Mouse (Mus musculus) gastrocnemius, postnatal 10 days (tissue): ENCODE measurements around the gene Hcst. TPM values are rescaled to one million over a fixed set of nuclear protein-coding genes. Genes with fewer than 3 reads are reported as not detected.

Experiments
- DNase-seq: peaks from one replicate; pipeline ENCODE4 v3.0.0; 2021; ENCODE audit warnings: mixed read lengths
- long read RNA-seq, 2 experiments: library from polyadenylated mRNA; stranded (forward); transcript quantifications; one replicate each; pipeline ENCODE4 v2.0.0; 2021
- total RNA-seq, 2 experiments: library from RNA; stranded (reverse); gene quantifications; 2 replicates each; pipeline ENCODE4 v1.2.3; 2021

Gene Hcst
- under 1 TPM; 0.66 to 0.72 TPM for total RNA-seq
- long read RNA-seq, experiment 1: 0 reads
- long read RNA-seq, experiment 2: 0 reads

DNA sequence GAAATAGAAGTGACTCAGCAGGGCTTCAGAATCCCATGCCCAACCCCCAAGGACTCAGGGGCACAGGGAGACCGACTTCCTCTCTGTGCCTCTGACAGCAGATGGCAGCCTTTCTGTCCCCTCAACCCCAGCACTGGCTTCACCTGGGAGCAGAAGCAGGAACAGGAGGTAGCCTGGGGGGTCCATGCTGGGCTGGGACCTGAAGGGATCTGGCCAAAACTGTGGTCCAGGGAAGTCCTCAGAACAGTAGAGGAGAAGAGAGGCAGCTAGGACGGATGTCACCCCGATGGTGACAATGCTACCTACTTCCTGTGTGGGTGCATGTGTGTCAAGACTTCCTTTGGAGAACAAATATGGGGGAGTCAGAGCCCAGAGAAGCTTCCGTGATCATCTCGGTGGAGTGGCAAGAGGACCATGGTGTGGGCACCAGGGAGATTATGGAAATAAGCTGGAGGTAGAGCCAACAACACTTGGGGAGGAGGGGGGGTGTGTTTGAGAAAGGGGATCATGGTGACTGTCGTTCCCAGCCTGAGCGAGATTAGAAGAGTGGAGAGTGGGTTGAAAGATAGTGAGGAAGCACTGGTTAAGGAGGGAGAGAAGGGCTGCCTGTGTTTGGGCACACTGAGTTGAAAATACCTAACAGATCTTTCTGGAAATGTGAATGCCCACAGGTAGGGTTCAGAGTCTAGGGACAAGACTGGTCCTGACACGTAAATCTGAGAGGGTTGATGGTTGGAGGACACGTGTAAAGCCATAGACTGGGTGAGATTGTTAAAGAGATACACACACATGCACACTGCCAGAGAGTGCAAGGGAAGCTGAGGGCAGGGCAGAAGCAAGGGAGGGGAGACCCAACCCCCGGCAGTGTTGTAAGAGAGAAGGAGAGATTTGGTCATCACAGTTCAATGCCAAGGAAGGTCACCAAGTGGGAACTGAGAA lies at the start of gene Hcst:
Hcst (minus strand) TSS at position 294 of the 939 bp plus-strand sequence.
- no peak for DNase-seq

DNA sequence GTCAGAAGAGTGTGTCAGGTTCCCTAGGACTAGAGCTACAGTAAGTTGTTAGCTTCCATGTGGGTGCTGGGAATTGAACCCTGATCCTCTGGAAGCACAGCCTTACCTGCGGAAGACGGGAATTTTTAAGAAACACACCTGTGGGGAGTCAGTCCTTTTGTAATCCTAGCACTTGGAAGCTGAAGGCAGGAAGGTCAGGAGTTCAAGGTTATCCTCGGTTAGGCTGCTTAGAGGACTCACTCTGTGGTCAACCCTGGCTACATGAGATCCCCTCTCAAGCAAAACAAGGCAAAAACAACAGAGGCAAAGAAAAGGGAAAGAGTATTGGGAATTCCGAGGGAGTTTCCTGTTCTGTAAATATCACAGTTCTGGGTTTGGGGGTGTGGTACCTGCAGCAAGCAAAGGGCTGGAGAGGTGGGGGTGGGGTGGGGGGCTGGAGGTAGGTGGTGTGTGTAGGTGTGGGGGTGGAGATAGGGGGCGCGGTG lies 45.2 kb upstream of the Hcst start:
- DNase-seq: no peak

DNA sequence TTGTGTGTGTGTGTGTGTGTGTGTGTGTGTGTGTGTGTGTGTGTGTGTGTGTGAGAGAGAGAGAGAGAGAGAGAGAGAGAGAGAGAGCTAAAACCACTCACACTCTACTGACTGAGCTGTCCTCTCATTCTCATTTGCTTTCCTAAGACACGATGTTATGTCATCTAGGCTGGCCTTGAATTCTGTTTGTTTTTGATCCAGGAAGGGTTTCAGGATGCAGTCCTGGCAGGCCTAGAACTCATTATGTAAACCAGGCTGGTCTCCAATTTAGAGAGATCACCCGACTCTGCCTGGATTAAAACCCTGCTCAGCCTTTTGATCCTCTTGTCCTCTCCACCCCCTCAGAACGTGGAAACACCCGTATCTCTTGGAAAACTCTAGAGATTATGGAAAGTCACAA lies 44.3 kb upstream of the Hcst start:
- no peak for DNase-seq

DNA sequence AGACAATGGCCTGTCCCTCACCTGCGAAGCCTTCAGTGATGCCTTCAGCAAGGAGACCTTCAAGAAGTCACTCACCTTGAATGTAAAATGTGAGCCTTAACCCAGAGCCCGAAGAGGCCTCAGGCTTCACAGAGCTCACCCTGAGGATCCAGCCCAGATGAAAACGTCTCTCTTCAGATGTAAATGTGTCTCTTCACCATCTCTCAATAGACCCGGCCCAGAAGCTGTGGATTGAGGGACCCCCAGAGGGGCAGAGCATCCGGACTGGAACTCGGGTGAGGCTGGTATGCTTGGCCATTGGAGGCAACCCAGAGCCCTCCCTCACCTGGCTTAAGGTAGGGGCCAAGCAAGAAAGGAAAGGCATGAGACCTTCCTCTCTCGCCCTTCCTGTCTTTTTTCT lies 43.9 kb upstream of the Hcst start:
- DNase-seq: no peak

DNA sequence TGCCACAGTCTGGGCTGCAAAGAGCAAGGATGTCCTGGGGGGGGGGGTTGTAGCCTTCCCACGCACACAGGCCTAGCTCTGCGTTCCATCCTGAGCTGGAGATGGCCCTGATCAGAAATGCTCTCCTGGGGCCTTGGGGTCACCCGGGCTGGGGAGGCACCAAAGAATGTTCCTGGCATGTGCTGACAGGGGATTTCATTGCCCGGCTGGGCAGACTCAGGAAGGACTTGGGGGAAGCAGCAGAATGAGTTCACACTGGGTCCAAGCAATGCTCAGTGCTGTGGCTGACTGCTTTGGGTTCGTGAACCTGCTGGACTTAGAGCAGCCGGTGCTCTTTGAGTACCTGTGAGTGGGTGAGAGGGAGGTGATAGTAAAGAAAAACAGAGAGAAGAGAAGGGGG lies 39.8 kb upstream of the Hcst start:
- no peak for DNase-seq

DNA sequence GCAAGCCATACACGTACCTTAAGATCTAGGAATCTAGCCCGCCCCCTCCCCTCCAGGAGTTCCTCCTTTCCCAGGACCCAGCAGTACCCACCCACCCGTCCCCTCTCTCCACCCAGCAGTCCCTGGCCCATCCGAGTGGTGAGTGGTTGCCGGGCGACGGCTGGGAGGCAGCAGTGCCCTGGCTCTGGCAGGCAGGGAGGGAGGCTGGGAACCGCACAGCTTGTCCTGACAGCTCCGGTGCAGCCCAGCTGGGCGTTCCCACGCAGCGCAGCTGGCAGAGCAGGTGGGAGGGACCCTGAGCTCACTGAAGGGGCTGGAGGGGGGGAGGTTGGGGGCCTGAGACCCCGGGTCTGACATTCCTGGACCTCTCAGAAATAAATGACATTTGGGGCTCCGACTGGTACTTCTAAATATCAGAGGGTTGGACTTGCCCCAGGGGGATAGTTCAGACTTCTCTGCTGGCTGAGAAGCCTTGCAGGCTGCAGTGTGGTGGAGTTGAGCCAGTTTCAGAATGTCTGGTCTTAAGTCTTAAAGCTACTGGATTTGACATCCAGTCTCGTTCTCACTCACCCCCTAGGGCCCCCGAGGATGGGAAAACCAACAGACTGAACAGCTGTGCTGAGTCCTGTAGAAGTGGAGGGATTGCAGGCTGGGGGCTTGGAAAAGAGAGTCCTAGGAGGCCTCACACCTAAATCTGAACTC lies 38.1 kb upstream of the Hcst start, which contains the start of the genes Kirrel2 and Nphs1:
Kirrel2 (minus strand) TSS at position 62 of the 702 bp plus-strand sequence.
Nphs1 (plus strand) TSS at position 687 of the 702 bp plus-strand sequence.
- no peak for DNase-seq

DNA sequence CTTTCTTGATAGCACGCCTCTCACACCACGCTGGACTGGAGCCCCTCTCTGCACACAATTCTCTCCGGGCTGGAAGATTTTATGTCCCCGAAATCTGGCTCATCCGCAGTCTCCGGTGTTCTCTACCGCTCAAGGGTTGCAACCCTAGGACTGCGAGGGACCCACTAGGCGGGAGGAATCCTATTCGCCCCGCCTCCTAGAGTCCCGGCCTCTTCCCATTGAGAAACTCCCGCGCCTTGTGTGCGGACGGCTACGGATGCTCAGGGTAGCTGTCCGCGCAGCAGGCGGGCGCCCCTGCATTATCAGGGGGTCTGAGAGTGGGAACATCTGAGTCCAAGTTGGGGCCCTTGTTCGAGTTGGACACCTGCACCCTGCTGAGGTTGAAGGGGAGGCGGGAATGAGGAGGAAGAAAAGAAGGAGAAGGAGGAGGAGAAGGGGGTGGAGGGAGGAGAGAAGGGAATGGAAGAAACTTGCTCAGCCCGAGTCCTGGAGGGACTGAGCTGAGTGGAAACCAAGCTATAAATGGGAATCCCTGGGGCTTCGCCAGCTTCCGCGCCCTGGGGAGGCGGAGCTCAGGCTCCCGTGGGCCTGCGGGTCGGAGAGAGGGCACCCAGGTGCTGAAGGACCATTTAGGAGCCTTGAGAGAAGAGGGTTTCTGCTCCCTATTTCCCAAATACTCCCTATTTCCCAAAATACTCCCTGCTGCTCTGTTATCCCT lies 37.4 kb upstream of the Hcst start:
- DNase-seq: no peak

DNA sequence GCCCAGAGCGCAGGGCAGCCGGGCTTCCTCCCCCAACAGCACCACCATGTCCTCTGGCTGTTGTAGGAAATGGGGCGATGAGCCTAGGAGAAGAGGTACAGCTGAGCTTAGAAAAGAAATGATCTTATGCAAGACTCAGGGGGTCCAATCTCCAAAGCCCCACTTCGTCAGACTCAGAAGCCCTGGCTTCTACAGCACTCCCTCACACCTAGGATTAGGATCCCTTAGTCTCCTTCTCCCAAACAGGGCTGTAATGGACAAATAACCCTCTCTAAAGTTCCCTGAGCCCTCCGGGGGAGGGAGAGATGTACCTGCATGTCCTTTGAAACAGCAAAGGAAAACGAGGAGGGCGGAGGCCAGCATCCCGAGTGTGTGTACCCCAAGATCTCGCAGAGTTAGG lies 36.8 kb upstream of the Hcst start:
- DNase-seq: no peak

DNA sequence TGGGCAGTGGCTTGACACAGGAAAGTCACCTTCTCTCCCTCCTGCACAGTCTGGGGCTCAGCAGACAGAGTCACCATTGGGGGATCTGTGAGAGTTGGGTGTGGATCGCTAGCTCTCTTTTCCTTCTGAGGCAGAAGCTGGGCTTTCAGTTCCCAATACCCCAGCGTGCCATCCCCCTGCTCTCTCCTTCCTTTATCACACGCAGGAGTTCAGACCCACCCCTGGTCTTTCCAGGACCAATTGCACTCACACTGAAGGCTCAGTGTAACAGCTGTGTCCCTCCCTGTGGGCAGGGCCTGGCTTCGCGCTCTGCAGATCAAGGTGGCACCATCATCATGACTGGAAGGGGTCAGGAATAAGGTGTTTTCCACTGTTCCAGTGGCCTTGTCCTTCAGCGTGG lies 34.6 kb upstream of the Hcst start:
- DNase-seq: no peak

DNA sequence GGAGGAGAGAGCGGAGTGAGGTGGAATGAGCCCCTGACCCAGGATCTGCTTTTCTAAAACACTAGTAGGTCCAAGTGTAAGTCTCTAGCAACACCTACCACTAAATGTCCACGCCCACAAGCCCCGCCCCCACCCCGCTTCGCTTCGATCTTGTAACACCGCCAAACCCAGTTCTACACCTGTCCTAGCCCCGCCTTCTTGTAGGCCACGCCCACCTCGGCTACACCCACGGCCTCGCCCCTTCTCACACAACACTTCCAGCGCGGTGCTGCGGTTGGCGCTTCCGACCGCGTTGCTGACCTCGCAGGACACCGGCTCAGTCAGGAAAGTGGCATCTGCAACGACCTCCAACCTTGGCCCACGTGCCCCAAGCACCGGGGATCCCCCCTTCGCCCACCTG lies 34.1 kb upstream of the Hcst start:
- no peak for DNase-seq

DNA sequence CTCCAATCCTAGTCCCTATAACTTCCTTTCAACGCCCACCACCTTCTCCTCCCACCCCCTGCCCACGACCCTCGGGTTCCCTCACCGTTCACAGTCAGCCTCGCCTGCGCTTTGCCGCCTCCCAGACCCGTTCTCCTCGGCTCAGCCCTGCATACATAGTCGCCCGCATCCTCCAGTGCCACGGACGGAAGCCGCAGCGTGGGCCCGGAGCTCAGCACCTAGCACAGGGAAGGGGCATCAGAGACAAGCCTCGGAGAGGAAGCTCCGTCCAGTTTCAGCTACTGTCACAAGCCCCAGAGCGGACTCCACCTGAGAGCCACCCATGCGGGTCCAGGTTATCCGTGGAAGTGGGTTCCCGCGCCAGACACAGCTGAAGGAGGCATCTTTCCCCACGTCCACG lies 33.7 kb upstream of the Hcst start:
- DNase-seq: no peak

DNA sequence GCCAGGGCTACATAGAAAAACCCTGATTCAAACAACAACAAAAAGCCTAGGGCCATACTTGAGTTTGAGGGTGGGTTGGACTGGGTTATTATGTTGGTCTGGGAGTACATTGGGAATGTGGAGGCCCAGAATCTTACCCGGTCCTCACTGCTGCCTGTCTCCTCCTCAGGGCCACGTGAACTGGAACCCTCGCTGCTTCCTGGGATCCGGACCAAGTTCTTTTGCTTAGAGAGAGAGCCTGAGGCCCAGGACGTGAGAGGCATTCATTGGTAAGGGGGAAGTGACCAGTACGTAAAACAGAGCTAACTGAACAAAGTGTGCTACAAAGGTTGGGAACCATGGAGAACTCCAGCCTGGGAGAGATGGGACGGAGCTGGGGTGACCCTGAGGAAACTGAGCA lies 30.6 kb upstream of the Hcst start:
- DNase-seq: no peak

DNA sequence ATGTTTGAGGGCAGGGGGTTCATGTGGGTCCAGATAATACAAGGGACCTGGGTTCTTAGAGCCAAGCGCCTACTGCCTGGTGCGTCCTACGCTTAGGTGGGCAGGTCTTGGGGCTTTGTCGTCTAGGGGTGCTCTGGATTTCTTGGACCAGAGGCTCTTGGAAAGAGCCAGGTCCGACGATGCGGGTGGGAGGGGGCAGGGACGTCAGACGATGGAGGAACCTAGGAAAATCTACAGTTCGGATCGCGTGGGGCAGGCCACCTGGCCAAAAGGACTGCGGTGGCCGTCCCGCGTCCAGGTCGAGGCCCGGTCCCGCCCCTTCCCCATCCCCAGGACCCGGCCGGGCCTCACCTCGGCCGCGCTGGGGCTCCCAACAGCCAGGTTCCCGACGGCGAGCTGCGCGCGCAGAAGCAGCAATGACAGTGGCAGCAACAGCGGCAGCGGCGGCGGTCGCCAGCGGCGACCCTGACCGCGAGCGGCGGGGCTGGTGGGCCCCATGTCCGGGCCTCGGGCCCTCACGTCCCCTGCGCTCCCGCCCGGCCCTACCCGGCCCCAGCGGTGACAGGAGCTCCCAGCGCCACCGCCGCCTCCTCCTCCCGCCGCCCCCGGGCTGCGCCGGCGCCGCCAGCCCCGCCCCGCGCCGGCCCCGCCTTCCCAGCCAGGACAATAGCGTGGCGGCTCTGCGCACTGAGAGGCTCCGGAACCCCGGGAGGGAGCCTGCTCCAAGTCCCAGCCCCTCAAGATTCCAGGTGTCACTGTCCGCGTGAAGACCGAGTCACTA lies 25.5 kb upstream of the Hcst start, which contains the start of gene Aplp1:
Aplp1 (minus strand) TSS at position 565 of the 781 bp plus-strand sequence.
- peak; percentile 45 for DNase-seq

DNA sequence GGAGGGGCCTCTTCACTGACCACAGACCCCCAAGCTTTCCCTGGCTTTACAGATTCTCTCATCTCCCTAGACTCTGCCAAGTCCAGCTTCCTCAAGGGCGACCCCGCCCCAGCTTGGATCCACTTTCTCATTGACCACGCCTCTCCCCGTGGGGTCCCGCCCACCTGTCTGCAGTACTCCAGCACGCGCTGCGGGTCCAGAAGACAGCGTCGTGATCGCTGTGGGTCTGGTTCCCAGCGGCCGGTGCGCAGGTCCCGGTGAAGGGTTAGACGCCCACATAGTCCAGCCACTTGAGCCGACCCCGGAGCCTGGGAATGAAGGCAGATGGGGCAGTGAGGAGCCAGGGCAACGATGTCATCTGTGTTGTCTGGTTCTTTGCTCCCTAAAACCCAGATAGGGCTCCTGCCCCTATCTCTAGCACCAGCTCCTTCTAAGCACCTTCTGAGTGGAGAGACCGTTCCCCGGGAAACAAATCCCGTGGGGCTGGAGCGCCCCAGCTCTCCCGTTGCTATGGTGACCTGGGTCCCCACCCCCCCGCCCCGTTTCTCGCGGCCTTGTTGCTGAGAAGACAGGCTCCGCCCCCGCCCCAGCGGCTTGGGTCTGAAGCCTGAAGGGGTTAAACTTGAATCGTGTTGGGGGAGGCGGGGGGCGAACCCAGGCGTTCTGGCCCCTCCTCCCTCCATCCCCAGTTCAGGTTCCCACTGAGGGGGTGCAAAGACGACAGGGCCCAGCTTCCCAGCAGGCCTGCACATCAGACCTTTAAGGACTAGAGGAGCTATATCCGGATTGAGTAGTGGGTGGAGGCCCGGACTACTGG lies 24.7 kb upstream of the Hcst start:
- DNase-seq: no peak

DNA sequence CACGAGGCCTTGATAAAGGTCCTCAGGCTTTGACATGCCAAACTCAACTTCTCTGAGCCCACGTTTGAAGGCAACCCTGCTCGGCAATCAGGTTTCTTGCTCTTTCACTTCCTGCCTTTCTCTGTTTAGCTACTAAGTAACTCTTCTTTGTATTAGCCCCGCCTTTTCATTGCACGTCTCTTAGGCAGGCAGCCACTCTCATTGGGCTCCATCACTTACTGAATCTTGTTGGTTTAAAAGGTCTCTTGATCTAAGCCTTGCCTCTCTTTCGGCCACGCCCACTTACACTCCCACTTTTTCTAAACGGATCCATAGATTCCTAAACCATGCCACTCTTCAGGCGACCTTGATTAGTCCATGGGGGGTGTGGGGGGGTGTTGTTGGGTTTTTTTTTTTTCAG lies 24.0 kb upstream of the Hcst start:
- DNase-seq: no peak

DNA sequence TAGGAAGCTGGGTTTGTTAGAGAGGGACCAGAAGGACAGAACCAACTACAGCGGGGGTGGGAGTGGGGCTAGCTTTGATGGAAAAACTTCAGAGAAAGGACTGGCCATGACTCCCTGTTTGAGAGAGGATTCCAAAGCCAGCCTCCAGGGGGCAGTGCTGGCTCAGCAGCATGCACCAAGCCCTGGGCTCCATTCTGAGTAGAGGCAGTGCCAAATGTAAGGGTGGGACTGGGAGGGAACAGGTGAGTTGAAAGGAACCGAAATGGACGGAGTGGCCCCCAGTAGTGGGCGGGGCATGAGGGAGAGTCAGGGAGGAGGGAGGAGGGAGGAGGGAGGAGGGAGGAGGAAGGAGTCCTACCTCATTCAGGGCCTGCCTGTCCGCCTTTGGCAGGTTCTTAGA lies 21.0 kb upstream of the Hcst start:
- DNase-seq: peak; percentile 44

DNA sequence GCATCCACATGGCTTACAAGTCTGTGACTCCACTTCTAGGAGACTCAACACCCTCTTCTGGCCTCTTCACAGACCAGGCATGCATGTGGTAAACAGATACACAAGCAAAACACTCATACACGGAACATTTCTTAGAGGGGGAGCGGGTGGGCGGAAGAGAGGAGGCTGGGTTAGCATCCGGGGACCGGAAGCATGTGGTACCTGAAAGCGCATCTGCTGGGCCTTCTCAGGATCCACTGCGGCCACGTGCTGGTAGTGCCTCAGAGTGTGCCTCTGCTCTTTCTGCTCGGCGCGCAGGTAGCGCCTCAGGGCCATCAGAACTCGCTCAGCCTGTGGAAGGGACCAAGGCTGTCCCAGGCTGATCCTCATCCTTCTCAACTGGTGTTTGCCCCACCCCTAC lies 20.1 kb upstream of the Hcst start:
- no peak for DNase-seq

DNA sequence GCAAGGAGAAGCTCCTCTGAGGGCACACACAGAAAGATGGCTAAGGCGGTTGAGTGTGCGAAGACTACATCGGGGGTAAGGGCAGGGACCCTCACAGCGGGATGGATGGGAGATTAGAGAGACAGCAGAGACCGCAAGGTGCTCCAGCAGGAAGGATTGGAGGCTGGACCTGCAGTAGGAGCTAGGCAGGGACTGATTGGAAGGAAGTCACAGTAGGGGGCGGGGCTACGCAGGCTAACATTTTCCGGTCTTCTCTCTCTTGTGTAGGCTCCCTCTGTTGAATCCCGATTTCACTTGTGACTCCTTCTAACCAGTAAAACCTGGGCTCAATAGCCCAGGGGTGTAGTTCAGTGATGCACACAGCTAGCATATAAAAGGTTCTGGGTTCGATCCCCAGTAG lies 17.2 kb upstream of the Hcst start:
- no peak for DNase-seq

DNA sequence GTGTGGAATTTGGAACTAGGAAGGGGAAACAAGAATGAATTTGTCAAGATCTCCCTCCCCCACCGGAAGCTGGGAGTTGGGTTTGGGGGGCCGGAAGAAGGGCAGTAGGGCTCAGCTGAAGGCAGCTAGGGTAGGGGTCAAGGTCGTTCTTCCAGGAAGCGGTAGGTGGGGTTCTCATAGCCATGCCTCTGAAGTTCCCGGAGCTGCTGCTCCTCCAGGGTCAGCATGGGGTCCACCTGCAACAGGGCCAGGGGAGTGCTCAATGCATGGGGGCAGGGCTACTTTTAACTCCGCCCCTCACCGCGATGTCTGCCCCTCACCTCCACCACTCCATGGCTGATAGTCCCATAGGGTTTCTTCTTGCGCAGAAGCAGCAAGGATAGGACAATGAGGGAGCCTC lies 15.5 kb upstream of the Hcst start:
- DNase-seq: no peak

DNA sequence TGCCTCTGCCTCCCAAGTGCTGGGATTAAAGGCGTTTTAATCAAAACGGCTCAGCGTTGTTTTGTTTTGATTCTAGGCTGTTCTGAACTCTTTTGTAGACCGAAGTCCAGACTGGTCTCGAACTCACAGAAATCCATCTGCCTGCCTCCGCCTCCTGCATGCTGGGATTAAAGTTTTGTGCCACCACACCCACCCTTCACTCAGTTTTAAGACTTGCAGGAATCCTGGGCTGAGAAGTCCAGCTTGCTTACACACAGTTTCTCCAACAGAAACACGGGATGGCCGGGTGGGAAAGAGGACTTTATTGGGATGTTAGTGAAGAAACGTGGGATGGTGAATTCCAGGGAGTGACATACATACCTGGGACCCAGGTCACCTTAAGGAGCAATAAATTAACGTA lies 15.0 kb upstream of the Hcst start:
- DNase-seq: no peak

DNA sequence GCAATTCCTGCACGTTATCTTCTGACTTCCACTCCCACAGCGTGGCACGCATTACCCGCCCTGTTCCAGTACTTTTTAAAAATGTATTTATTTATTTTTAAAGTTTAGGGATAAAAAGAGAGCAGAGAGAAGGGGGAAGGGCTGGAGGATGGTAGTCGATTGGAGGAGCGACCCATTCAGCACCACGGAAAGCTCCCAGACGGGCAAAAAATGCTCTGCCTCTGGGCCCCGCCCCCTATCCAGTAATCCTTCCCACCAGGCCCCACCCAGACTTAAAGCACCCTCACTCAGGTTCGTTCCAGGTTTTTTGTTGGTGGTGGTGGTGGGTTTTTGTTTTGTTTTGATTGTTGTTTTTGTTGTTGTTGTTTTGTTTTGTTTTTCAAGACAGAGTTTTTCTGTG lies 14.6 kb upstream of the Hcst start:
- DNase-seq: peak; percentile 57
